Mouse (Mus musculus): ENCODE data around the gene Taar5.

DNA sequence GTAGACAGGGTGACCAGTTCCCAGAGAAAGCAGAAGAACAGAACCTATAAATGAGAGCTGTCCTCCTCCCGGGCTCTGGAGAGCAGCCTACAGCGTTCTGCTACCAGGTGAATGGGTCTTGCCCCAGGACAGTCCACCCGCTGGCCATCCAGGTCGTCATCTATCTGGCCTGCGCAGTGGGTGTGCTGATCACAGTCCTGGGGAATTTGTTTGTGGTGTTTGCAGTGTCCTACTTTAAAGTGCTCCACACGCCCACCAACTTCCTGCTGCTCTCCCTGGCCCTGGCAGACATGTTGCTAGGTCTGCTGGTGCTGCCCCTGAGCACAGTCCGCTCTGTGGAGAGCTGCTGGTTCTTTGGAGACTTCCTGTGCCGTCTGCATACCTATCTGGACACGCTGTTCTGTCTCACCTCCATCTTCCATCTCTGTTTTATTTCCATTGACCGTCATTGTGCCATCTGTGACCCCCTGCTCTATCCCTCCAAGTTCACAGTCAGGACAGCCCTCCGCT, at the start of gene Taar5:
- no peak for TF ChIP-seq CTCF (IDR thresholded peaks at IDR 0.05; ENCODE audit: extremely low read depth, insufficient read length, insufficient replicate concordance, low read depth, low read length)
- no peak for TF ChIP-seq POLR2A (IDR thresholded peaks at IDR 0.05; ENCODE audit: low read depth, low read length)

Measured in small intestine, adult 2 months (tissue).